Mouse (Mus musculus) CH12.LX (cell line): ENCODE data around the gene Pan3. TPM values are rescaled to one million over a fixed set of nuclear protein-coding genes. Genes with fewer than 3 reads are reported as not detected.

Experiments used
- DNase-seq: peaks from one replicate; pipeline ENCODE4 v3.0.0-alpha.2; 2013; ENCODE audit errors: extremely low read depth
- H3K27ac ChIP-seq: 2 replicates; pipeline ENCODE4 v1.5.1; 2012; ENCODE audit warnings: low read depth, mild to moderate bottlenecking, control low read depth, moderate library complexity; ENCODE audit not compliant: insufficient read depth
- H3K27me3 ChIP-seq: replicated peaks from 2 replicates; pipeline ENCODE3; 2012; ENCODE audit warnings: inconsistent platforms
- H3K36me3 ChIP-seq, 2 experiments: replicated peaks in 1 of 2; 2 replicates each; pipeline versions ENCODE3 to v1.6.1; 2012; ENCODE audit warnings: inconsistent platforms in 1 of 2, low read length in 1 of 2, mild to moderate bottlenecking in 1 of 2, mixed read lengths in 1 of 2, moderate library complexity in 1 of 2; ENCODE audit not compliant: control insufficient read depth in 1 of 2, insufficient read depth in 1 of 2
- H3K4me1 ChIP-seq, 2 experiments: 2 replicates each; pipeline ENCODE4 v1.6.1; 2012; ENCODE audit warnings: inconsistent platforms in 1 of 2, moderate library complexity in 1 of 2; ENCODE audit not compliant: insufficient read depth in 2 of 2, control insufficient read depth in 1 of 2
- H3K4me2 ChIP-seq: 2 replicates; pipeline ENCODE4 v1.6.1; 2012; ENCODE audit warnings: low read depth, mild to moderate bottlenecking, control low read depth; ENCODE audit not compliant: poor library complexity, insufficient read depth, severe bottlenecking
- H3K4me3 ChIP-seq, 3 experiments: fragments of 150-350 bp in 1 of 3; sonication (generic) in 1 of 3; replicated peaks in 1 of 3; 2 replicates each; pipeline versions ENCODE3 to v1.5.1; 2011 to 2012; ENCODE audit warnings: low read depth in 2 of 3, low read length in 2 of 3, mild to moderate bottlenecking in 2 of 3, moderate library complexity in 2 of 3, control low read depth in 1 of 3, improper control_type of control experiment in 1 of 3, inconsistent platforms in 1 of 3, mixed read lengths in 1 of 3; ENCODE audit not compliant: poor library complexity in 1 of 3
- H3K79me2 ChIP-seq: replicated peaks from 2 replicates; pipeline ENCODE4 v1.6.1; 2012; ENCODE audit warnings: mild to moderate bottlenecking, moderate library complexity; ENCODE audit not compliant: control insufficient read depth, poor library complexity, insufficient read depth, severe bottlenecking; ENCODE audit errors: extremely low read depth
- H3K9ac ChIP-seq: 2 replicates; pipeline ENCODE4 v1.6.1; 2012; ENCODE audit warnings: low read depth, mild to moderate bottlenecking, control low read depth, moderate library complexity; ENCODE audit not compliant: insufficient read depth
- H3K9me3 ChIP-seq: replicated peaks from 2 replicates; pipeline ENCODE3; 2012; ENCODE audit warnings: low read length, inconsistent platforms, mixed read lengths
- BHLHE40 ChIP-seq: IDR thresholded peaks from 2 replicates; pipeline ENCODE4 v1.6.1; 2011; ENCODE audit warnings: mild to moderate bottlenecking, low read depth, low read length, improper control_type of control experiment
- CHD1 ChIP-seq: IDR thresholded peaks from 2 replicates; pipeline ENCODE4 v1.6.1; 2012; ENCODE audit warnings: low read depth, low read length, improper control_type of control experiment, inconsistent platforms
- CTCF ChIP-seq, 2 experiments: IDR thresholded peaks in 1 of 2; conservative IDR thresholded peaks in 1 of 2; 2 replicates each; pipeline ENCODE4 v1.5.1; 2011 to 2012; ENCODE audit warnings: low read depth in 2 of 2, low read length in 2 of 2, improper control_type of control experiment in 1 of 2, inconsistent platforms in 1 of 2, mild to moderate bottlenecking in 1 of 2, moderate library complexity in 1 of 2
- E2F4 ChIP-seq: IDR thresholded peaks from 2 replicates; pipeline ENCODE4 v1.6.1; 2011; ENCODE audit warnings: low read depth, low read length, improper control_type of control experiment; ENCODE audit not compliant: insufficient replicate concordance
- ELF1 ChIP-seq: IDR thresholded peaks from 2 replicates; pipeline ENCODE4 v1.6.1; 2014; ENCODE audit warnings: low read depth, mild to moderate bottlenecking, inconsistent platforms, low read length, improper control_type of control experiment
- ETS1 ChIP-seq: conservative IDR thresholded peaks from 2 replicates; pipeline ENCODE4 v1.6.1; 2012; ENCODE audit warnings: low read depth, mild to moderate bottlenecking, inconsistent platforms, low read length, improper control_type of control experiment, moderate library complexity
- GABPA ChIP-seq: IDR thresholded peaks from 2 replicates; pipeline ENCODE4 v1.6.1; 2012; ENCODE audit warnings: low read depth, low read length, improper control_type of control experiment, inconsistent platforms; ENCODE audit not compliant: insufficient replicate concordance
- IRF4 ChIP-seq: IDR thresholded peaks from 2 replicates; pipeline ENCODE4 v1.6.1; 2014; ENCODE audit warnings: low read depth, mild to moderate bottlenecking, inconsistent platforms, low read length, improper control_type of control experiment
- JUND ChIP-seq: conservative IDR thresholded peaks from 2 replicates; pipeline ENCODE4 v1.6.1; 2011; ENCODE audit warnings: low read depth, low read length, improper control_type of control experiment
- KAT2A ChIP-seq: IDR thresholded peaks from 2 replicates; pipeline ENCODE4 v1.6.1; 2012; ENCODE audit warnings: low read length, improper control_type of control experiment, inconsistent platforms; ENCODE audit not compliant: insufficient replicate concordance
- MYC ChIP-seq: IDR thresholded peaks from 2 replicates; pipeline ENCODE4 v1.6.1; 2011; ENCODE audit warnings: low read depth, mild to moderate bottlenecking, improper control_type of control experiment, low read length
- NELFE ChIP-seq: IDR thresholded peaks from 2 replicates; pipeline ENCODE4 v1.6.1; 2011; ENCODE audit warnings: low read depth, low read length, improper control_type of control experiment
- NRF1 ChIP-seq: IDR thresholded peaks from 2 replicates; pipeline ENCODE4 v1.6.1; 2014; ENCODE audit warnings: low read depth, mild to moderate bottlenecking, inconsistent platforms, low read length, improper control_type of control experiment, moderate library complexity
- POLR2AphosphoS2 ChIP-seq: IDR thresholded peaks from 2 replicates; pipeline ENCODE4 v1.6.1; 2011; ENCODE audit warnings: low read depth, low read length, improper control_type of control experiment
- RCOR1 ChIP-seq: conservative IDR thresholded peaks from 2 replicates; pipeline ENCODE4 v1.6.1; 2012; ENCODE audit warnings: low read depth, mild to moderate bottlenecking, inconsistent platforms, low read length, improper control_type of control experiment
- SMC3 ChIP-seq: IDR thresholded peaks from 2 replicates; pipeline ENCODE4 v1.6.1; 2011; ENCODE audit warnings: low read depth, low read length, improper control_type of control experiment
- TBP ChIP-seq: conservative IDR thresholded peaks from 2 replicates; pipeline ENCODE4 v1.6.1; 2011; ENCODE audit warnings: low read depth, low read length, improper control_type of control experiment
- TCF12 ChIP-seq: IDR thresholded peaks from 2 replicates; pipeline ENCODE4 v1.6.1; 2014; ENCODE audit warnings: low read depth, mild to moderate bottlenecking, inconsistent platforms, low read length, improper control_type of control experiment
- USF1 ChIP-seq: IDR thresholded peaks from 2 replicates; pipeline ENCODE4 v1.6.1; 2014; ENCODE audit warnings: low read depth, mild to moderate bottlenecking, inconsistent platforms, low read length, improper control_type of control experiment
- ZC3H11A ChIP-seq: IDR thresholded peaks from 2 replicates; pipeline ENCODE4 v1.6.1; 2012; ENCODE audit warnings: low read depth, mild to moderate bottlenecking, inconsistent platforms, low read length, improper control_type of control experiment
- ZMIZ1 ChIP-seq: IDR thresholded peaks from 2 replicates; pipeline ENCODE4 v1.6.1; 2012; ENCODE audit warnings: low read depth, mild to moderate bottlenecking, inconsistent platforms, low read length, improper control_type of control experiment
- ZNF384 ChIP-seq: IDR thresholded peaks from 2 replicates; pipeline ENCODE4 v1.6.1; 2012; ENCODE audit warnings: low read depth, low read length, improper control_type of control experiment, inconsistent platforms
- dilution Hi-C: fragments of 300-500 bp; cut with MboI; formaldehyde crosslinking; loops from 2 replicates; pipeline ENCODE4 v1.14.3; 2020; ENCODE audit warnings: low sequenced_read_pairs; ENCODE audit not compliant: extremely low pct_unique_long_range_greater_than_20kb, extremely low pct_ligation_motif_present
- in situ Hi-C: fragments of 300-500 bp; cut with MboI; formaldehyde crosslinking; loops from 3 replicates; pipeline ENCODE4 v1.14.3; 2019; ENCODE audit warnings: low sequenced_read_pairs, low pct_ligation_motif_present, low pct_unique_long_range_greater_than_20kb, mixed read lengths
- polyA plus RNA-seq: library from polyadenylated mRNA; unstranded; fragments of >175 nt; gene quantifications from 2 replicates; pipeline ENCODE4 v1.2.1, GENCODE M21; 2012; ENCODE audit warnings: low read depth; ENCODE audit not compliant: insufficient read length
- total RNA-seq, 2 experiments: library from RNA; depleted of rRNA; stranded (reverse); fragments of 300-350 nt in 1 of 2; fragments of >200 nt in 1 of 2; gene quantifications; 2 replicates each; pipeline ENCODE4 v1.2.3; 2012 to 2014

Pan3 gene
- total and polyA plus RNA-seq, 3 experiments = 37.6 to 43.5 (median 40.2) TPM

GRCm38 (mm10) chr5:147566335-147566734 is 136.4 kb downstream of the Pan3 start:
- no peak overlapping the region for H3K27ac ChIP-seq
- dilution Hi-C loops = no loop called here
- H3K79me2 ChIP-seq = no peaks in the 10 kb centered on the region
- H3K27me3 ChIP-seq = no peaks in the 10 kb centered on the region
- H3K4me1 ChIP-seq = peaks cover 0 to 21% of the 10 kb centered on the region in 2 experiments; a peak in 3 of 4 replicates
- TF ChIP-seq MYC = no peak
- TF ChIP-seq POLR2AphosphoS2 = no peak
- TF ChIP-seq ETS1 = no peak
- no peak for TF ChIP-seq BHLHE40
- no peak for TF ChIP-seq ZMIZ1
- TF ChIP-seq USF1 = no peak
- no peak for TF ChIP-seq ZNF384
- no peak overlapping the region for H3K4me3 ChIP-seq
- DNase-seq = no peak
- no peaks in the 10 kb centered on the region for H3K9me3 ChIP-seq
- in situ Hi-C loops = no loop called here
- H3K36me3 ChIP-seq = no peaks in the 10 kb centered on the region
- no peak overlapping the region for H3K9ac ChIP-seq
- H3K4me2 ChIP-seq = no peak overlapping the region

GRCm38 (mm10) chr5:147572695-147573094 is 142.7 kb downstream of the Pan3 start:
- Histone ChIP-seq H3K9me3 (no peaks in the 10 kb centered on the region), H3K27ac (no peak overlapping the region)
- no peak for TF ChIP-seq IRF4
- TF ChIP-seq KAT2A = no peak
- TF ChIP-seq TCF12 = no peak
- no peak for TF ChIP-seq CHD1
- no peak for TF ChIP-seq ETS1
- no peak for TF ChIP-seq E2F4
- no peak for TF ChIP-seq NELFE
- TF ChIP-seq JUND = no peak
- TF ChIP-seq CTCF (conservative IDR thresholded peaks at IDR 0.05 in 1 of 2, IDR thresholded peaks at IDR 0.05 in 1 of 2; ENCODE audit: low read depth in 2 of 2, low read length in 2 of 2) = no peak
- no peak for TF ChIP-seq SMC3
- TF ChIP-seq, all 38 proteins: peak for 0
- no peak overlapping the region for H3K4me2 ChIP-seq
- H3K4me1 ChIP-seq = no peaks in the 10 kb centered on the region
- DNase-seq = no peak
- in situ Hi-C loops = no loop called here
- H3K79me2 ChIP-seq = no peaks in the 10 kb centered on the region
- H3K27me3 ChIP-seq = no peaks in the 10 kb centered on the region
- H3K9ac ChIP-seq = no peak overlapping the region
- no peaks in the 10 kb centered on the region for H3K36me3 ChIP-seq
- H3K4me3 ChIP-seq = no peak overlapping the region
- dilution Hi-C loops = no loop called here

GRCm38 (mm10) chr5:147573555-147573954 is 143.6 kb downstream of the Pan3 start:
- no peak overlapping the region for H3K4me3 ChIP-seq
- no peaks in the 10 kb centered on the region for H3K36me3 ChIP-seq
- no peak for DNase-seq
- no peaks in the 10 kb centered on the region for H3K27me3 ChIP-seq
- H3K27ac ChIP-seq = no peak overlapping the region
- no peaks in the 10 kb centered on the region for H3K9me3 ChIP-seq
- no peak for TF ChIP-seq ZMIZ1
- no peak for TF ChIP-seq IRF4
- no peak for TF ChIP-seq ELF1
- no peak for TF ChIP-seq GABPA
- no peak for TF ChIP-seq ZNF384
- TF ChIP-seq ZC3H11A = no peak
- TF ChIP-seq KAT2A = no peak
- no peak for TF ChIP-seq SMC3
- no peak for TF ChIP-seq NRF1
- TF ChIP-seq RCOR1 = no peak
- no peak for TF ChIP-seq USF1
- no peak for TF ChIP-seq TBP
- TF ChIP-seq MYC = no peak
- no peak for TF ChIP-seq NELFE
- in situ Hi-C loops (no loop called here), dilution Hi-C loops (no loop called here)
- H3K4me2 ChIP-seq = no peak overlapping the region
- no peaks in the 10 kb centered on the region for H3K4me1 ChIP-seq
- H3K79me2 ChIP-seq = no peaks in the 10 kb centered on the region
- H3K9ac ChIP-seq = no peak overlapping the region
